Mouse (Mus musculus): Measurements from ENCODE around the gene Cbarp. TPM values are rescaled to one million over a fixed set of nuclear protein-coding genes. Genes with fewer than 3 reads are reported as not detected.

Gene Cbarp
- polyA plus RNA-seq, 1 experiment from 2014 or later: 4.0 TPM

DNA sequence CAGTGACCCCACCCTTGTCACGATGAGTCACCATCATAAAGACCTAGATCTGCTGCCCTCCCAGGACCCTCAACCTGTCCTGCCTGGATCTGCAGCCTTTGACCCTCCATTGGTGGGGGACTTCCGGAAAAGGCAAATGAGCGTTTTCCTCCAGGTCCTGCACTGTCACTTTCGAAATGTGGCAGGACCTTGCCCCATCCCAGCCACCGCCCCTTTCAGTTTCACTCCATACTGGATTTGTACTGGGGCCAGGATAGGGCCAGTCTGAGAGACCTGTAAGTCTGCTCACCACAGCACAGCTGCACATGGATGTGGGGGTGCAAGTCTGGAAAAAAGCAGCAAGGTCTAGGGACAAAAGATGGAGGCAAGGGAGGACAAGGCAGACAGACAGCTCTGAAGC, 42.0 kb downstream of the Cbarp start:
- Histone ChIP-seq H3K4me1 (peaks cover 92% of the 10 kb centered on the region), H3K4me3 (no peak overlapping the region), H3K27me3 (ENCODE audit: insufficient read depth, poor library complexity, severe bottlenecking) (no peaks in the 10 kb centered on the region), H3K9me3 (no peaks in the 10 kb centered on the region), H3K27ac (0 out of 2 replicates have a peak overlapping the region, but pooled peaks have one; percentile 18), H3K36me3 (0 out of 2 replicates have a peak, but pooled peaks cover 4% of the 10 kb centered on the region)
- 80% methylated on average over 5 of the region's 5 CpGs for WGBS
- no peak for DNase-seq (ENCODE audit: low spot score)

DNA sequence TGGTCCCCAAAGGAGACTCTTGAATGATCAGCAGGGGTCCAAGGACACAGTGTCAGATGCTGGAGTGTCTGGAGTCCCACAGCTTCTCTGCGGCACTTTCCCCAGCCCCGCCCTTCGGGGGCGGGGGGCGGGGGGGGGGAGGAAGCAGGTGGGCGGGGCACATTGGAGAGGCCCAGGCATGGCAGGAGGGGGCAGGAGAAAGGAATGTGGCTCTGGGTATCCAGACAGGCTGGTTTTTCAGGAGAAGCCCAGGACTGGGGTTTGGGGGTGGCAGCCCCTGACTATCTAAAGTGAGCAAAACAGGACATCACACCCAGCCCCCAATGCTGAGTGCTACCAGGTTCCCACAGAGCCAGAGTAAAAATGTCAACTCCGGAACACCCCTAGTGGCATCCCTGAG, 43.4 kb downstream of the Cbarp start:
- peaks cover 96% of the 10 kb centered on the region for H3K4me1 ChIP-seq
- DNase-seq (ENCODE audit: low spot score): peak; percentile 90
- H3K36me3 ChIP-seq: 0 out of 2 replicates have a peak, but pooled peaks cover 4% of the 10 kb centered on the region
- no peaks in the 10 kb centered on the region for H3K27me3 ChIP-seq (ENCODE audit: insufficient read depth, poor library complexity, severe bottlenecking)
- no peaks in the 10 kb centered on the region for H3K9me3 ChIP-seq
- peak overlapping the region; percentile 80 for H3K27ac ChIP-seq
- WGBS: 7% methylated on average over 6 of the region's 7 CpGs
- H3K4me3 ChIP-seq: peak overlapping the region; percentile 36

DNA sequence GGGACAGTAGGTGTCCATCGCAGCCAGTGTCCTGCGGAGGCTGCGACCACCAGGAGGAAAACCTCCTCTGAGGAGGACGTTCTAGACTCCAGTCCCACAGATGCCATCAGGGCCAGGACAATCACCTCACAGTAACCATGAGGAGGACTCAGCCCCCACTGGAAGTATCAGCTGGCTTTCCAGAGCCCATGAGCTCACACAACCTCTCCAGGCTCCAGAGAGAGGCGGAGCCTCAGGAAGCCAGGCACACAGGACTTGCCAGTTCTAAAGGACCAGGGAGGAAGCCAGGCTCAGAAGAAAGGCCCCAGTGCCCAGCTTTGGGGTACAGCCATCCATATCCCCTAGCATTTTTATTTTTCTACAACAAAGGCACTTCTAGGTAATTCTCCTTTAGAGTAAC, 45.1 kb downstream of the Cbarp start:
- no peaks in the 10 kb centered on the region for H3K27me3 ChIP-seq (ENCODE audit: insufficient read depth, poor library complexity, severe bottlenecking)
- no peak for DNase-seq (ENCODE audit: low spot score)
- peaks cover 87% of the 10 kb centered on the region for H3K4me1 ChIP-seq
- H3K27ac ChIP-seq: peak overlapping the region; percentile 80; the same call in 1 of the 2 replicates
- H3K36me3 ChIP-seq: peaks cover 10% of the 10 kb centered on the region; the same call in 1 of the 2 replicates
- 80% methylated on average over 5 of the region's 5 CpGs for WGBS
- H3K4me3 ChIP-seq: no peak overlapping the region
- no peaks in the 10 kb centered on the region for H3K9me3 ChIP-seq

DNA sequence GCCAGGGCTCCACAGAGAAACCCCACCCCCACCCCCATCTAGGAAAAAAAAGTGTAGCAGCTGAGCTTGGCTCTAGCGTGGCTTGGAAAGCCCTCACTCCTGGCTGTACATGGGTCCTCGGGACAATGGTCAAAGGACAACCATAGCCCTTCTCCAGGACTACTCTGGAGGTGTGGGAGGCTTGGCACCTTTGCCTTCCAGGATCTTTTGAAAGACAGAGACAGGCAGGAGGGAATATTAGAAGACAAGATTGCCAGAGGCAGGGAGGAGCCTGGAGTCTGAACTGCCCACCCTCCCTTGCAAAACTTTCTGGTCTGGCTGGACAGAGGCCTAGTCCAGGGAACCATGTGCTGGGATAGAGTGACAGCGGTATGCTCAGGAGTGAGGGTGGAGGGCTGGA, 46.0 kb downstream of the Cbarp start:
- Histone ChIP-seq H3K9me3 (no peaks in the 10 kb centered on the region), H3K27ac (peak overlapping the region; percentile 13; the same call in 1 of the 2 replicates), H3K4me3 (no peak overlapping the region), H3K36me3 (peaks cover 11% of the 10 kb centered on the region; the same call in 1 of the 2 replicates), H3K4me1 (peaks cover 78% of the 10 kb centered on the region), H3K27me3 (ENCODE audit: insufficient read depth, poor library complexity, severe bottlenecking) (no peaks in the 10 kb centered on the region)
- 74% methylated on average over 3 of the region's 3 CpGs for whole genome bisulfite sequencing
- no peak for DNase-seq (ENCODE audit: low spot score)

DNA sequence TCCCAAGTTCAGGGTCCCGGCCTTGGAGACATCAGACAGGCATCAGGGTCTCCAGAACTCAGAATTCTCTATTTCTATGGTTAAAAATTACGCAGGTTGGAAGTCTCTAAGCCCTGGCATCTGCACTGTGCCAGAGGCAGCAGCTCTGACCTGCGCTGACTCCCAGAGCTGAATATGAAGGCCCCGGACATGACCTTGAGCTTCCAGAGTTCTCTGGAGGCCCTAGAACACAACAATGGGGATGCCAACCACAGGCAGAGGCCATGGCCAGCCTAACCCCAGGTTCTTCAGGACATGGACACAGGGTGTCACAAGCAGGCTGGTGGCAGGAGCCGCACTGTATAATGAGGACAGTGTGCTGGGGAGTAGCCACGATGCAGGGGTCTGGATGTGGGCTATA, 46.5 kb downstream of the Cbarp start:
- Histone ChIP-seq H3K9me3 (no peaks in the 10 kb centered on the region), H3K27me3 (ENCODE audit: insufficient read depth, poor library complexity, severe bottlenecking) (no peaks in the 10 kb centered on the region), H3K27ac (peak overlapping the region; percentile 13; the same call in 1 of the 2 replicates), H3K4me1 (peaks cover 77% of the 10 kb centered on the region), H3K36me3 (peaks cover 12% of the 10 kb centered on the region), H3K4me3 (no peak overlapping the region)
- DNase-seq (ENCODE audit: low spot score): no peak
- 89% methylated on average over 6 of the region's 6 CpGs for WGBS

DNA sequence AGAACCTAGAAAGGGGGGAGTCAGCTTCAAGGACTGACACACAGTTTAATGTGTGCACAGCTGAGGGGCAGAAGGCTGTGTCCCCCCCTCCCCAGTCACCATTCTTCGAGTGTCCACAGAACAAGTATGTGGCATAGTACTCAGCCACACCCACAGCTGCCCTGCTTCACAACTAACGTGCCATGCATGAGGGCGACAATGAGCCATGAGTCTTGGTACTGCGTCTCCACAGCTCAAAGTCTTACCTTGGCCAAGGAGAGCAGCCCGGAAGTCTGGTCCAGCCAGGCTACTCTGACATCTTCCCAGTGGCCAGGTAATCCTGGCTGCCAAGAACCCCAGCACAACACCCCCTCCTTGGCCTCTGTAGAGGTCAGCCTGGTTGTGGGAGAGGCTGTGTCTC, 47.9 kb downstream of the Cbarp start:
- Histone ChIP-seq H3K4me1 (peaks cover 69% of the 10 kb centered on the region), H3K36me3 (peaks cover 14% of the 10 kb centered on the region), H3K27ac (0 out of 2 replicates have a peak overlapping the region, but pooled peaks have one; percentile 38), H3K27me3 (ENCODE audit: insufficient read depth, poor library complexity, severe bottlenecking) (no peaks in the 10 kb centered on the region), H3K4me3 (no peak overlapping the region), H3K9me3 (no peaks in the 10 kb centered on the region)
- WGBS: 84% methylated on average over 5 of the region's 5 CpGs
- no peak for DNase-seq (ENCODE audit: low spot score)

DNA sequence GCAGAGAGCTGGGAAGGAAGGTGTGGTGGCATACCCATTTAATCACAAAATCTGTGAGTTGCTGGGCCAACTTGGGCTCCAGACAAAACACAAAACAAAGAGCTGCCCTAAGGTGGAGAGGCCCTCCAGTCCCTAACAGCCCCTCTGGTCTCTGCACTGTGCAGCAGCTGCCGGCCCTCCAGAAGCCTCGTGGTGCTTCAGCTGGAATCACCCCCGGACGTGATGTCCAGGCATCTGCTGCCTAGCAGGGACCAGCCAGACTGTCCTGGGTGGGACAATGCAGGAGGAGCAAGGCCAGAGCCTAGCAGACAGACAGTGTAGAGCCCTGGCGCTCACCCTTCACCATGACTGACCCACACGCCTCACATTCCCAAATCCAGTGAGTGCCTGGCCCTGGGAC, 49.1 kb downstream of the Cbarp start:
- no peak for DNase-seq (ENCODE audit: low spot score)
- Histone ChIP-seq H3K27ac (peak overlapping the region; percentile 23; the same call in 1 of the 2 replicates), H3K27me3 (ENCODE audit: insufficient read depth, poor library complexity, severe bottlenecking) (no peaks in the 10 kb centered on the region), H3K36me3 (peaks cover 14% of the 10 kb centered on the region), H3K4me1 (peaks cover 66% of the 10 kb centered on the region), H3K4me3 (no peak overlapping the region), H3K9me3 (no peaks in the 10 kb centered on the region)
- WGBS: 90% methylated on average over 6 of the region's 6 CpGs

DNA sequence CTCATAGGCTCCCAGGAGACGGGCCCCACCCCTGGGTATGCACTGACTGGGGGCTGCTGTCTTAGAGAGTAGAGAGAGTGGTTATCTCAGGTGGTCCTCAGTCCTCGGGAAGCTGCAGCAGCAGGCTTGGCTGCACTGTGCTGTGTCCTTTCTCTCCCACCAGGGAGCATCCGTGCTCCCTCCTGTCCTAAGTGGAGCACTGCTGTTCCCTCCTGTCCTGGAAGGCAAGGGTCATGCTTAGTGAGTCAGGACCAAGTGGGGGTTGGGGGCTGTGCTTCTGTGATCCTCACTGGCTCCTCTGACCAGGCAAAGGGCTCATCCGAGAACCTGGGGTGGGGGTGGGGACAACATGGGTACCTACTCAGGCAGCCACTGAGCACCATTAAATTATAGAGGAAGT, 51.5 kb downstream of the Cbarp start:
- no peaks in the 10 kb centered on the region for H3K9me3 ChIP-seq
- H3K4me3 ChIP-seq: peak overlapping the region; percentile 8; the same call in 1 of the 2 replicates
- 34% methylated on average over 4 of the region's 4 CpGs for WGBS
- peaks cover 33% of the 10 kb centered on the region for H3K36me3 ChIP-seq
- H3K27me3 ChIP-seq (ENCODE audit: insufficient read depth, poor library complexity, severe bottlenecking): no peaks in the 10 kb centered on the region
- H3K27ac ChIP-seq: no peak overlapping the region
- H3K4me1 ChIP-seq: peaks cover 60% of the 10 kb centered on the region
- no peak for DNase-seq (ENCODE audit: low spot score)

DNA sequence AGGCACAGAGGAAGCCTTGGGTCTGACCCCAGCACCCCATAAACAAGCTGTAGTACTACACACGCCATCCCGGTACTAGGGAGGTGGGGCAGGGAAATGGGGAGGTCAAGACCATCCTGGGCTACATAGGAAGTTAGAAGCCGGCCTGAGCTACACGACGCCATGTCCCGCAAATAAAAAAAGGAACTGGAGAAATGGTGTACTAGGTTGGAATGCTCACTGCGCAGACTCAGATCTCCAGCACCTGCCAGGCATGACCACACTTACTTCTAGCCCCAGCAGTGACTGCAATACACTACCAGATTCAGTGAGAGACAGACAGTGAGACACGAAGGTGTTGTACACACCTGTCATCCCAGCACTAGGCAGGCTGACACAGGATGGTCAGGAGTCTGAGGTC, 53.2 kb downstream of the Cbarp start:
- H3K9me3 ChIP-seq: no peaks in the 10 kb centered on the region
- no peak overlapping the region for H3K4me3 ChIP-seq
- H3K27ac ChIP-seq: peak overlapping the region; percentile 67; the same call in 1 of the 2 replicates
- WGBS: 92% methylated on average over 8 of the region's 8 CpGs
- H3K4me1 ChIP-seq: peaks cover 47% of the 10 kb centered on the region
- peaks cover 50% of the 10 kb centered on the region for H3K36me3 ChIP-seq
- no peak for DNase-seq (ENCODE audit: low spot score)
- H3K27me3 ChIP-seq (ENCODE audit: insufficient read depth, poor library complexity, severe bottlenecking): no peaks in the 10 kb centered on the region

DNA sequence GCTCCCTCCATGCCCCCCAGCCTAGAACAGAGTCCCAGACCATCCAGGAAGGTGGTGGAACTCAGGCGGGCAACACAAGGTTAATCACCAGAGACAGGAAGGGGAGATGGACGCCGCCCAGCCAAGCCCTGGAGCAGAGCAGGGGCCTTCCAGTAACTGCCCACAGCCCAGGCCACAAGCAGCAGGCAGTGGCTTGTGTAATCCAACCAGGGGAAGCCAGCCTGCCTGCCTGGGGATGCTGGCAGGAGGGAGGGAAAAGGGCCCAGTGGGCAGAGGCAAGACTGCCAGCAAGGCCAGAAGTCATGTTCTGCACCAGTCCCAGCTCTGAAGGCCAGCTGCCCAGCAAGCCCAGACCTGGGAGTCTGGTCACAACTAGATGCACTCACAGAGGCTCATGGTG, 53.8 kb downstream of the Cbarp start:
- Histone ChIP-seq H3K4me1 (peaks cover 43% of the 10 kb centered on the region), H3K36me3 (peaks cover 56% of the 10 kb centered on the region), H3K27ac (peak overlapping the region; percentile 67; the same call in 1 of the 2 replicates), H3K27me3 (ENCODE audit: insufficient read depth, poor library complexity, severe bottlenecking) (no peaks in the 10 kb centered on the region), H3K9me3 (no peaks in the 10 kb centered on the region), H3K4me3 (no peak overlapping the region)
- 48% methylated on average over 3 of the region's 3 CpGs for WGBS
- DNase-seq (ENCODE audit: low spot score): no peak

DNA sequence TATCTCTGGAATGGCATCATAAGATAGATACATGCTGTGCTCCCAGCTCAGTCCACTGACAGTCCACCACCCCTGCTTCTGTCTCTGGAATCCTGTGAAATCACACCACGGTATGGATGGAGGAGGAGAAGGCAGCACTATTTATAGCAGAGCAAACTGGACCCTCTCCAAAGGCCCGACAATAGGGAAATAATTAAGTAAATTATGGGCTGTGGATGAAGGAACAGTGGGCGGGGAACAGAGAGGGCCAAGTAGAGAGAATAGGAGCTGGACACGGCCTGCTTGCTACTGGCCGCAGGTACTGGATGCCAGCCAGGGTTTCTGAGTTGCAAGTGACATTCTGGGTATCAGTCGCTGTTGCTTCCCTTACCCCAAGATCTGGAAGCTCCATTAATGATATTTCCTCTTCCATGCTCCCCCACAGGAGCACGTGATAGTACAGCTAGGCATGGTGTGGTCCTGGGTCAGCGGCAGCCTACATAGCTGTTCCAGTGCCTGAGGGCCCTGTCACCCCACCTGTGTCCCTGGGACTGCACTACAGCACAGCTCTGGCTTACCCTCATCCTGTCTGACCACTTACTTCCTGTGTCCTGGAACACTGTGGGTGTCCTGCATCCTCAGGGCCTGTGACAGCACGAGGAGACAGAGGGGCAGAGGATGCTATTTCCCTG, 55.7 kb downstream of the Cbarp start:
- DNase-seq (ENCODE audit: low spot score): no peak
- WGBS: 73% methylated on average over 9 of the region's 9 CpGs
- Histone ChIP-seq H3K36me3 (peaks cover 64% of the 10 kb centered on the region), H3K4me1 (peaks cover 45% of the 10 kb centered on the region), H3K4me3 (no peak overlapping the region), H3K9me3 (no peaks in the 10 kb centered on the region), H3K27ac (peak overlapping the region; percentile 64; the same call in 1 of the 2 replicates), H3K27me3 (ENCODE audit: insufficient read depth, poor library complexity, severe bottlenecking) (no peaks in the 10 kb centered on the region)

DNA sequence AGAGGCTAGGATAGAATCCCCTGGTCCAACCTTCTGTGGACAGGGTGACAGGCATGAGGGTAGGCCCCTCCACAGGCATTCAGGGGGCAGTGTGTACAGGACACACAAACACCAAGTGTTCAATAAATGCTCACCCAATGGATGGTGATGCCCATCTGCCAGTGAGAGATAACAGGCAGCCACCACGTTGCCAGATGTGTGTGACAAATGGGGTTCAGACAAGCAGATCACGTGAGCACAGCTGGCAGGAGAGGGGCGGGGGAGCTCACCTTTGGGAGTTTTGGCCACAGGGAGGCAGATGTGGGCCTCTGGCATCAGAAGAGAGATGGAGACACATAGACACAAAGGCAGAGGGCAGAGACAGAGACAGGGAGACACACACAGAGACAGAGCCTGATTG, 59.6 kb downstream of the Cbarp start:
- 74% methylated on average over 3 of the region's 3 CpGs for WGBS
- Histone ChIP-seq H3K4me3 (peak overlapping the region; percentile 16; the same call in 1 of the 2 replicates), H3K4me1 (peaks cover 22% of the 10 kb centered on the region), H3K27me3 (ENCODE audit: insufficient read depth, poor library complexity, severe bottlenecking) (no peaks in the 10 kb centered on the region), H3K36me3 (peaks cover 80% of the 10 kb centered on the region), H3K9me3 (no peaks in the 10 kb centered on the region), H3K27ac (0 out of 2 replicates have a peak overlapping the region, but pooled peaks have one; percentile 24)
- no peak for DNase-seq (ENCODE audit: low spot score)
